Mouse (Mus musculus) right cerebral cortex, postnatal 4 days (tissue): ENCODE data around the gene Ppp1r15a.
A peak's percentile ranks its signal among the peaks of the same experiment; 100 is the strongest.

ENCODE experiments used
- DNase-seq: peaks from one replicate; pipeline ENCODE4 v3.0.0-alpha.2; 2022

The Ppp1r15a gene

DNA sequence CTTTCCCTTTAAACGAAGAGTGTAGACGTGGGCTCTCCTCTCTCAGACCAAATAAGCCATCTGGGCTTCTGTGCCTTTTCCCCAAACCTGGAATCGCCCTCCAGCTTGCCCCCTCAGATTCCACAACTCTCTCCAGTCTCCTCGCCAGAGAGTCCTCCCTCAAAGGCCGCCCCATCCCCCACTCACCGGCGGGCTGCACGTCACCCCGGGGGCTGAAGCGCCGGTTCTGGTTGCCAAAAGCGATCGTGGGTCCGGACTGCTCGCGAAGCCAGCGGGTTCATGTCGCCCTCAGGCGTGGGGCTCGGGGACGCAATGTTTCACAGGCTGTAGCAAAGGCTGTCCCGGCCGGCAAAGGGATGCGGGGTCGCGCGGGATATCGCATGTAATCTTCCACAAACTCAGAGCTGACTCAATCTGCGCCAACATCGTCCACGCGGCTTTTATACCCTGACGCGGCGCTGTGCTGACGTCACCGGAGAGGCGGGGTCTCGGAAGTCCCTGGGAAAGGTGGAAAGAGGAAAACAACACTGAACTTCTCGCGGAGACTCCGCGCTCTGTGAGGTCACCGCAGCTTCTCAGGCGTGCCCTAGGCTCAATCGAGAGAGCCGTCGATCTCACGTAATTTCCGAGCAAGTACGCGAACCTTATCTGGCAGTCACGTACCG, at the start of gene Ppp1r15a, which contains the start of gene Plekha4:
Gene Ppp1r15a (minus strand): TSS at position 460 of the 665 bp plus-strand sequence.
Gene Plekha4 (plus strand): TSS at position 522 of the 665 bp plus-strand sequence.
- peak; percentile 93 for DNase-seq

DNA sequence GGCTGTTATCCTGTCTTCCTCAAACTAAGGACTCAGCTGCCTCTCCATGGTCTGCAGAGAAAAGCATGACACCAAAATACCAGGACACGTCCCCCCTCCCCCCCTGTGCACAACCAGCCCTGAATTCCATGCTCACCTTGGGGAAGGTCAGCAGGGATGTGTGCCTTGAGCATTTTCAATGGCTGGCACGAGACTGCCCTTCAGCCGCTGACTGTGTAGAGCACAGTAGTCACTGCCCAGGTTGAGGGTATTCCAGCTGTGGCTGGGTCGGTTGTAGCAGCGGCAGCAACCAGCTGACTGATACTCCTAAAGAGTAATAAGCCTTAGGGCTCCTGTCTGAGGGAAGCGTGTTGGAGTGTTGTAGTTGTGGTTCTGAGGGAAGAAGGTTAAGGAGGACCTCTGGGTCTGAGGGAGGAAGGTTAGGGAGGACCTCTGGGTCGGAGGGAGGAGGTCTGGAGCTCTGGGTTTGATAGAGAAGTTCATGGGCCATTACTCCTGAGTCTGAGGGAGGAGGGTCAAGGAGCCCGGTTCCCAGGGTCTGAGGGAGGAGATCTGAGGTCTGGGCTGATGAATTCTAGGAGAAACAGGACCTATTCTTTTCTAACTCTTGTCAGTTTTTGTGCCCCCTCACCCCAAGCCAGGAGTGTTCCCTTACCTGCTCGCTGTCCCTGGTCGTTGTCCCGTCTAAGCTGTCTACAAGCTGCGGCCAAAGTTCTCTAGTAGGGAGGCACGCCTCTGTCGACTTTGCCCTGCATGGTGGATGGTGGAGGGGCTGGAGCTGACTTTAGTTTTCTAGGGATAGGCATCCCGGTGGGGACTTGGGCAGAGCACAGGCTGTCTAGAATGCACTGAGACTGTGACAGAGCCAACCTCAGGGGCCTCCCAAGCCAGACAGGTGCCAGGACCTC, 48.7 kb upstream of the Ppp1r15a start:
- no peak for DNase-seq

DNA sequence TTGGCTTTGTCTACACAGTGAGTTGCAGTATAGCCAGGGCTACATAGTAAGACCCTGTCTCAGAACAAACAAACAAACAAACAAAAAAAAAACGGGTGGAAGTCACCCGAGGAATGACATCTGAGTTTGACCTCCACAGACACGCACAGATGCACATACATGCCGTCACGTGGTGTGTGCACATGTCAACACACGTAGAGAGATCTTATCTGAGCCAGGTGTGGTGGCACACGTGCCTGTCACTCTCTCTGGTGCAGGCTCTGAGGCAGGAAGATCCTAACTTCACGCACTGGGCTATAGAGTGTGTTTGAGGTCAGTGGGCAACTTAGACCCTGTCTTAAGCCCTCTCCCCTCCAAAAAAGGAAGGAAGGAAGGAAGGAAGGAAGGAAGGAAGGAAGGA, 47.9 kb upstream of the Ppp1r15a start:
- DNase-seq, result no peak

DNA sequence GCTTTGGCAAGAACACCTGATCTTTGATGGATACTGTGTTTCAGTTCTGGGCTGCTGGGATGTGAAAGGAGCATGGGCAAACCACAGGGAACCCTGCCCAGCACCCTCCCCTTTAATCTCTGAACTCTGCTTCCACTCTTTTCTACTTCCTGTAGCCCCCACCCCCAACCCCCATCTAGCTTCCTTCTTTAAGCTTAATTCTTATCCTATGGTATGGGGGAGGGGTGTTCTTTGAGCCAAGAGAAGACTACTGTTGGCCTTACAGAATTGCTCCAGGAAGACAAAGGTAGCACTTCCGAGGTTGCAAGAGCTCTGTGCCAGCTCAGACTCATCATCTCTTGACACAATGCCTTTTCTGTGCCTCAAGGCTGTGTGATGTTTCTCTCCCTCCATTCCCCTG, 45.9 kb upstream of the Ppp1r15a start:
- no peak for DNase-seq

DNA sequence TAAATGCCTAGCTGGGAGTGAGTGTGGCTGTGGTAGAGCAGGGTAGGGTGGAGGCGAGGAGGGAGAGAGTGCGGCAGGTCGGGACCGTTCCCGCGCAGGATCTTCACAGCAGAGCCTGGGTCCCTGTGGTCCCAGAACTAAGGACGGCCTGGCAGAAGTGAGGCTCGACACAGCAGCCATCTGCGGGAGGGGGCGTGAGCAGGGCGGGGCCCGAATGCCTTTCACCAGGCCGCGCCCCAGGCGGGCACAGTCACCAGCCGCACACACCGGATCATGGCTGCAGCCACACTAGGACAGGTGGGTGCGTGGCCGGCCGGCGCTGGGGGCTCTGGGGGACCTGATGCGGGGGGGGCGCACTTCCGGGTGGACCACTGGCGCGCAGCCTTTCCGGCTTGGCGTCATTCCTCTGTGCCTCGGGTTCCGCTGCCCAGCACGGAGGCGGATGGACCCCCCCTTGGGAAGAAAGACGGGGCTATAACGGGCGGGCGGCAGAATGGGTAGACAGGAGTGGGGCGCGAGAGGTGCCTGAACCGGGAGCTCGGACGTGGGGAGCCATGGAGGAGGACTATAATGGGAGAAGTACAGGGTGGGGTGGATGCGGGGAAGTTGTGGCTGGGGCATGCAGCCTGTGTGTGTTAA, 44.2 kb upstream of the Ppp1r15a start, which contains the start of gene Bcat2:
Gene Bcat2 (plus strand): TSS at position 51 of the 639 bp plus-strand sequence.
- peak; percentile 84 for DNase-seq

DNA sequence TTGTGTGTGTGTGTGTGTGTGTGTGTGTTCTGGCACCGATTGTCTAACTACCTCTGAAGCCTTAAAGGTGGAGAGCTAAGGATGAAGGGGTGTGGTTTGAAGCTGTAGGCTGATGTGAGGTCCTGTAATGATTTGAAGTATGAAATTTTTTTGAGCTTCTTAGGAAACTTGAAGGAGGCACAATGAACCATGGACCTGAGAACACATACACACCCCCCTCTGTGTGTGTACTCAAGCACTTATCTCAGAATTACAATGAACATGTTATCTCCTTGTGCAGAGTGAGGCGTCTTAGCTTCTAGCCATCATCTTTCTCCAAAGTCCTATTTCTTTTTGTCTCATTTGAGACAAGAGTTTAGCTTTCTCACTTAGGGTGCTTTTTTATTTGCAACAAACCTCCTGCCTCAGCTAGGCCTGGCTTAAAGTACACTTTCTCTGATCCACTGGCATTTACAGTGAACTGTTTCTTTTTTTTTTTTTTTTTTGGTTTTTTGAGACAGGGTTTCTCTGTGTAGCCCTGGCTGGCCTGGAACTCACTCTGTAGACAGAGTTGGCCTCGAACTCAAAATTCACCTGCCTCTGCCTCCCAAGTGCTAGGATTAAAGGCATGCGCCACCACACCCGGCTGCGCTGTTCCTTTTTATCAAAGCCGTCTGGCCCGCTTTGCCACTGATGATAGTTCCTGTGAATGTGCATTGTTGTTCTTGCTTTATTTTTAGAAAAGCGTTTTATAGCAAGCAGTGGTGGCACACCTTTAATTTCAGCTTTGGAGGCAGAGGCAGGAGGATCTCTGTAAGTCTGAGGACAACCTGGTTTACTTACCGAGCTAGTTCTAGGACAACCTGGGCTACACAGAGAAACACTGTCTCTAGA, 42.8 kb upstream of the Ppp1r15a start:
- no peak for DNase-seq

DNA sequence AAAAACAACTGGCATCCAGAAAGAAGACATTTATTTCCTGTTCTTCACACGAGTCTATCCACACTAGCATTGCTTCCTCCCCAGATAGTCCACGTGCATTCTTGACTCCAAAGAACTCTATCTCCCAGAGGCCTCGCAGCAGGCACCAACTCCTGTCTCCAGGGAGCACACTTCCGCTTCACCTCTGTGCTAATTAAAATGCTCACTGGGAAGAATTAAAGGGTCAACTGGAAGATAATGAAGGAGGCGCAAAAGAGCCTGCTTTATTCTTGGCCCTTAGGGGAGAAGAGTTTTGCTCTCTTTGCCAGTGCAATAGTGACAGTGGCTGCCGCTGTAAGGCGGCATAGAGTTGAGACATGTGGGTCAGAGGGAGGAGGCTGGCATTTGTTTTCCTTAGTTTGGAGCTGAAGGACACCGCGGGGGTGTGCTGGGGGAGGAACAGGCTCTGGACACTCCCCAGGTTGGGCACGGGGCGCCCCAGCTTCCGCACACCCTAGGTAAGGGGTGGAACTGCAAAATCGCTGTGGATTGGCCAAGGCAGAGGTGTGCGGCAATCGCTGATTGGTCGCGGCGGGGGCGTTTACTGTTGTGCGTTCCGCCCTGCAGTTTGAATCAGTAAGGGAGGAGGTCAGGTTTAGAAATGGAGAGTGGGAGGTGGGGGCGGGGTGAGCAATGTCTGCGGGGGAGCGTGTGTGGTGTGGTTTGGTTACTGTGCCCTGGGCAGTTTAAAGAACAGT, 41.9 kb upstream of the Ppp1r15a start:
- DNase-seq, result peak; percentile 82

DNA sequence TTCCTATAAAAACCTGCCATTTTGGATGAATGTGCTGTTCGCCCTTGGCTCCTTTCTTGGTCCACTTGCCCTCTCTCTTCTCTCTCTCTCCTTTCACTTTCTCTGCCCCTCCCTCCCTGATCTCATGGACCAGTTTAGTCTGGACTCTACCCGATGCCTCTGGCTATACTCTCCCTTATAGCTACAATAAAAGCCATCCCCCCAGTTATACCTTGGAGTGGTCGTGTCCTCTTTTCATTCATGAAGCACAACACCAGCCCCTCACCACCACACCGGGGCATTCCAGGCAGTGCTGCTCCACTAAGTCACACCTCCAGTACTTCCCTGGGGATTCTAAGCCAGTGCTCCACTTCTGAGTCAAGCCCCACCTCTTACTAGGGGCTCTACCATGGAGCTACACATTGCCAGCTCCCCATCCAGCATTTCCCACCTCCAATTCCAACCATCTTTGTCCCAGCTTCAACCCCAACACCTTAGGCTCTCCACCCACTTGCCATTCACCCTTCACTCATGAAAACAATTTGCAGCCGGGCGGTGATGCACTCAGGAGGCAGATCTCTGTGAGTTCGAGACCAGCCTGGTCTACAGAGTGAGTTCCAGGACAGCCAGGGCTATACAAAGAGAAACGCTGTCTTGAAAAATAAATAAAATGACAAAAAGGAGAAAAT, 41.2 kb upstream of the Ppp1r15a start:
- DNase-seq, result no peak

DNA sequence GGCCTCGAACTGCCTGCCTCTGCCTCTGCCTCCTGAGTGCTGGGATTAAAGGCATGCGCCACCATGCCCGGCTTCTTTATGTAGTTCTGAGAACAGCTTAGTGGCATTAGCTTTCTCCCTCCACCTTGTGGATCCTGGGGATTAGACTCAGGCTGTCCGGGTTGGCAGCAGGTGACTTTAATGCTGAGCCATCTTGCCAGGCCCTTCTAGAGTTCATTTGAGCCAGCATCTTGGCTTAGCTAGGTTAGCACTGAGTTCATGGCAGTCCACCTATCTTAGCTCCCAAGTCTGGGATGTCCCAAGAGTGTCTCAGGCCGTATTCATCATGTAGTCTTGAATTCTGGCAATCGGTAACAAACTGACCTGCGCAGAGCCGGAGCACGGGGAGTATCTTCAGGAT, 39.4 kb upstream of the Ppp1r15a start:
- DNase-seq, result no peak

DNA sequence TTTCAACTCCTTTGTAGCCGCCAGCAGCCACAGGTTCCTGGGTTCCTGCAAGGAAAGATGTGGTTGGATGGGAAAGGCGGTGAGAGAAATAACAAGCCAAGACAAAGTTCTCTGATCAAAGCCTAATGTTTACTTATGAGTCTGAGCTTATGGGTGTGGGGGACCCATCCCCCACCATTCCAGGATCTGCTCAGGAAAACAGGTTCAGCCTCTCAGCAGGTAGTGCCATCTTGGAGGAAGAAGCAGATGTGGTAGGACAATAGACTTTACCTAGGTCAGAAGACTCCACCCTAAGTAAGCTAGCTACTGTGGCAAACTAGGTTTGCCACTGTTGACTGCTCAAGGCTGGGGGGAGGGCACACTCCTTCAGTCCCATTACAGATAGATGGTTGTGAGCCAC, 38.7 kb upstream of the Ppp1r15a start:
- no peak for DNase-seq

DNA sequence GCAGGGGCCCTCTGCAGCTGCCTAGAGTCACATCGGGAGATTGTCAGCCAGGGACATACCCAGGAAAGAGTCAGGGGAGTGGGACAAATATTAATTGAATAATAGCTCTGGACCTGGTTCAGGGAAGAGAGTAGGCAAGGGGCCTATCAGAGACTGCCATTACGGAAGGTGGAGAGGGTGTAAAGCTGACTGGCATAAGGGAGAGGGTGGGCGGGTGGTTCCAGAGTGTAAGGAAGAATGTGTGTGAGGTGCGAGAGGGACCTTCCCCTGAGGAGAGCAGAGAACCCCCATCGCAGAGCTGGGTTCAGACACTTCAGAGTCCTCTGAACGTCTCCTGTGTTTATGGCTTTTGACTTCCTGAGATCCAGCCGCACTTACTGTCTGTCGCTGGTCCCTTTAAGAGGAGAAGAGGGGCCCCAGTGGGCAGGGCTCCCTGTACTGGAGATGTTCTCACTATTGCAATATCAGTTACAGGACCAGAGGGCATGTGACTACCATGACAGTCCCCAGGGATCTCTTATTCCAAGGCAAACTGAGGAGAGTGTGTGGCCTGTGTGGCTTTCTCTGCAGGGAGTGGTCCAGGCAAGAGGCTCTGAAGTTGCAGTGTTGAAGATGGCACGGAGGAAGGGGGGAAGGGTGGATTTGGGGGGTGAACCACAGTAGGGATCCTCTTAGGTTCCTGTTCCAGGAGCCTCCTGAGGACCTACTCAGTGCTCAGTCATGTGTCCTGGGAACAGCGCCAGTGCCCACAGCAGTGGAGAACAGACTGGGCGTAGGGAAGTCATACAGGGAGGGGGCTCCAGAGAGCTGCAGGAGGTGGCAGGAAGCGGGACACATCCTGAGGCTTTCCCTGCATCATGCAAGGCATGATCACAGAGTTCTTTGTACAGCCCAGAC, 35.8 kb upstream of the Ppp1r15a start:
- no peak for DNase-seq

DNA sequence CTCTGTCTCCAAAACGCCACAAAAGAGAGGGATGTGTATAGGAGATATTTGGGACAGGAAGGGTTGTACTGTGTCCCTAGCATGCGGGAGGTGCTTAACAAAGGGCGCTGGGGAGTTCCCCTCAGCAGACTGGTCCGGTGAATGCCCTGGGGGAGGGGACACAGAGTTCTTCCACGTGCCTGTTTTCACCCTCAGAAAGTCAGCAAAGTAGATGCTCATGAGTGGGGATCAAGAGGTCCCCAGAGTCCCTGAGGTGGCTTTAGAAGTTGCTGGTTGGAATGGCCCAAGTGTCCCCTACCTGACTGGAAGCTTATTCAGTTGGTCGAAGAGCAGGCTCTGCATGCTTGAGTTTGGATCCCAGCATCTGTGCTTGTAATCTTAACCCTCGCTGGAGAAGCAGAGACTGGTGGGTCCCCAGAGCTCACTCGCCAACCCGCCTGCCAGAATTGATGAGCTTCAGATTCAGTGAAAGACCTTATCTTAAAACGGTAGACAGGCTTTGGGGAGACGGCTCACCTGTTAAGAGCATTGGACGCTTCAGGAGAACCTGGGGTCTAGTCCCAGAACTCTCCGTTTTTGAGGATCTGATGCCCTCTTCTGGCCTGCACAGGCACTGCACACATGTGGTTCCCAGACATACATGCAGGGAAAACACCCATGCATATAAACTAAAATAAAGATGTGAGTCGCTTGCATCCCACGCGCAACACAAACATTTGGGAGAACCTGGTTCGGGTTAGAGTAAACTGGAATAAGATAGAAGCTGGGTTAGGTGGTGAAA, 35.0 kb upstream of the Ppp1r15a start:
- DNase-seq, result peak; percentile 81

DNA sequence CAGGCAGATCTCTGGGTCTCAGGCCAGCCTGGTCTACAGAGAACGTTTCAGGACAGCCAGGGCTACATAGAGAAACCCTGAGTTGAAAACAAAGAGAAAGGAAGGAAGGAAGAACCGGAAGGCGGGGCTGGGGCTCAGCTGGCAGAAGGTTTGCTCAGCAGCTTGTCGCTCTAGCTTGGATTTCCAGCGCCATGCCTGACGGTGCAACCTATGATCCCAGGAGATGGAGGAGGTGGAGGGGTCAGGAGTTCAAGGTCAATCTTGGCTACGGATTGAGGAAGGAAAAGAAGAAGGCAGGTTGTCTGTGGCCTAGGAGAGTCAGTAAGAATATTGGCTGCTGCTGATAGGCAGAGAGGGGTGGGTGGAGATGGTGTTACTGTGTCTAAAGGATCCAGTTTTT, 34.2 kb upstream of the Ppp1r15a start:
- no peak for DNase-seq

DNA sequence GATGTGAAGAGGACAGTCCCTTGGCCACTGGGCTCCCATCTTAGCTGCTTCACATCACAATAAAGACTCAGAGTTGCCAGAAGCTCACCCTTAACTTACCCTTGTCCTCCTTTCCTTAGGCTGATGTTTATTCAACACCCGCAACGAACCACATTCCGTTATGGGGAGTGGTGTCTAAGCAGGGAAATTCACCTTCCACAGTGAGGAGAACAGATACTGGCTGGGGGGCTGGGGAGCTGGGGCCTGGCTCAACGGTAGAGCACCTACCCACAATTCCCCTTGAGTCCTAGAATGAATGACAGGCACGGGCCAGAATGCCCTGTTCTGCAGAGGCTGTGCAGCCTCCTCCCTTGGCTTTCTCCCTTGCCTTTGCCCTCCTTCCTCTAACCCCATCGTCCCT, 32.8 kb upstream of the Ppp1r15a start:
- no peak for DNase-seq

DNA sequence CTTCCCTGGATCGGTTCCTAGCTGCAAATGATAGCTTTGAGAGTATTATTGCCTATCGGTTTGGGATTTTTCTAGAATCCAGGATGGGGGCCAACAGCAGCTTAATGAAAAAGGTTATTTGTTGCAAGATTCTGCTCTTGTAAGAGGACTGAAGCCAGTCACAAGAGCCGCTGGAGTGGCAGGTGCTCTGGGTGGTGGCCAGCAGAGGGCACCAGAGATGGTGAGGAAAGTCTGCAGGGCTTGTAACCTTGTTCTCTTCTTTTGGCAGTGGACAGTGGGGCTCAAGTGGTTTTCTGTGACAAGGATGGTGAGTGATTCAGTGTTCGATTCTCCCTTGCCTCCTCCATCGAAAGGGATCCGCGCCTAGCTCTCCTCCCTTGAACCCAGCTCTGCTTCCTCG, 29.7 kb upstream of the Ppp1r15a start:
- peak; percentile 70 for DNase-seq

DNA sequence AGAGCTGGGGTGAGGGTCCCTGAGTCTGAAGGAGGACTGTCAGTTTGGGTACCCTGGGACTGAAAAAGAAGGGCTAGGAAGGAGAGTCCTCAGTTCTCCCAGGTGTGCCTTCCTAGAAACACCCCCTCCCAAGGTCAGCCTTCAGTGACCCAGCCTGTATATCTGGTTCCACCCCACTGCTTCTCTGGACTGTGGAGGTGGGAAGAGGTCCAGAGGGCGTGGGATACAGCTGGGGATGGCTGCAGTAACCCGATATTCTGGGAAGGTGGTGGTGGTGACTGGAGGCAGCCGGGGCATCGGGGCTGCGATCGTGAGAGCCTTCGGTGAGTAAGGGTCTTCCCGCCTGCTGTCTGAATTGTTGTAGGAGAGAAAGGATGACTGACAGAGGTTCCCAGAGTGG, 28.7 kb upstream of the Ppp1r15a start, which contains the start of gene Hsd17b14:
Gene Hsd17b14 (plus strand): TSS at position 150 of the 400 bp plus-strand sequence.
- DNase-seq, result no peak

DNA sequence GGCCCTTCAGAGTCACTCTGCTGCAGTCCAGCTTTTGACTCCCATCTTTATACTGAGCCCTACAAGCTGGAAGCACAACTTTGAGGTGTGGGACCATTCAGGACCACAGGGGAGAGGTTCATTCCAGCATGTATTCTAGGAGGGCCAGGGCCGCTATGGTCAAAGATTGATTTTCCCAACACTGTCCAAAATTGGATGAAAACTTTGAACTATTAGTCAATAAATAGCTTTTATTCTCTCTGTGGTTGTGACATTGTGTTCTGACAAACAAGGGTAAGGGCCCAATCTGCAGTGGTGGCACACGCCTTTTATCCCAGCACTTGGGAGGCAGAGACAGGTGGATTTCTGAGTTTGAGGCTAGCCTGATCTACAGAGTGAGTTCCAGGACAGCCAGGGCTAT, 27.9 kb upstream of the Ppp1r15a start:
- DNase-seq, result no peak

DNA sequence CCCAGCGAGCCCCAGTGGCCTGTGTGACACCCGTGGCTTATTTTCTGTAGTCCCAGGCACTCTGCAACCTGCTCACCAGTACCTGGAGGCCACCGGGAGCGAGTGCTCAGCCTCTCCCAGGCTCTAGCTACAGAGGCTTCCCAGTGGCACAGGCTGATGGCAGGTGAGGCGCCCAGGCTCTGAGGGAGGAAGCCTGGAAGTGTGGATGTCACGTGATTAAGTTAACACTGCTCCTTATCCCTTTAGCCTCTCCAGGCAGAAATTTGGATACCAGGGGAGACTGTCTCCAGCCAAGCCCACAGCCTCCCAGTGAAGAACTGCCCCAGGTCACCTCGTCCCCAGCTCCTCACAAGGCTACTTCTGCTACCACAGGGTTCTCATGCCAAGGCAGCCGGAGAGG, 27.5 kb upstream of the Ppp1r15a start:
- DNase-seq, result no peak

DNA sequence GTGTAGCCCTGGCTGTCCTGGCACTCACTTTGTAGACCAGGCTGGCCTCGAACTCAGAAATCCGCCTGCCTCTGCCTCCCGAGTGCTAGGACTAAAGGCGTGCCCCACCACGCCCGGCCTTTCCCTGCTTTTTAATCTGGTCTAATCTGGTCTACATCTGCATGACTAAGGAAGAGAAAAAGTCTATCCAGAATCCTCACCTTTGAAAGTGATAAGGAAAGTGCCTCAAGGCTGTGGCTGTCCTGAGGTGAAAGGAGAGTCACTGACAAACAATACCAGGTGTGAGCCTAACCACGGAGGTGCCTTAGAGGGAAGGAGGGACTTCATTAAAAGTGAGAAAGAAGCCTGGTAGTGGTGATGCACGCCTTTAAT, 25.4 kb upstream of the Ppp1r15a start:
- no peak for DNase-seq
